Mouse (Mus musculus) layer of hippocampus, postnatal 10 days (tissue): ENCODE data around the gene Bpifb6. TPM values are rescaled to one million over a fixed set of nuclear protein-coding genes. Genes with fewer than 3 reads are reported as not detected.

ENCODE experiments used
- DNase-seq, 2 experiments: peaks; one replicate each; pipeline ENCODE4 v3.0.0; 2021; ENCODE audit warnings: low spot score in 2 of 2
- total RNA-seq, 2 experiments: library from RNA; stranded (reverse); gene quantifications; 2 replicates each; pipeline ENCODE4 v1.2.3; 2021

Bpifb6 gene
- total RNA-seq, 2 experiments from 2014 or later: not detected

- DNase-seq: peak; percentile 41 to 48
Measured at GRCm38 (mm10) chr2:153953836-153954235, 53.6 kb downstream of the Bpifb6 start.

Other genes with a start within 250 kb of the Bpifb6 start
- under 1 TPM in 1 of 2 experiments, not detected in 1; 0.16 TPM for gene Dnmt3c, start 203.7 kb upstream of the Bpifb6 start, total RNA-seq
- gene Mapre1, start 159.1 kb upstream of the Bpifb6 start, total RNA-seq: 100 to 1,000 TPM; 141 to 192 TPM
- under 1 TPM; 0.47 to 0.69 TPM for gene Efcab8, start 120.5 kb upstream of the Bpifb6 start, total RNA-seq
- not detected for gene Sun5, start 29.3 kb upstream of the Bpifb6 start, total RNA-seq
- not detected for gene Bpifb2, start 25.3 kb upstream of the Bpifb6 start, total RNA-seq
- gene Bpifb3, start 17.8 kb downstream of the Bpifb6 start, total RNA-seq: not detected
- not detected for gene Bpifb4, start 37.8 kb downstream of the Bpifb6 start, total RNA-seq
- not detected for gene Bpifa6, start 74.6 kb downstream of the Bpifb6 start, total RNA-seq
- not detected for gene Bpifa2, start 107.9 kb downstream of the Bpifb6 start, total RNA-seq
- gene Bpifa3, start 229.9 kb downstream of the Bpifb6 start, total RNA-seq: not detected
- not detected for gene Bpifa1, start 242.5 kb downstream of the Bpifb6 start, total RNA-seq